Mouse (Mus musculus) heart, postnatal 0 days (tissue): Measurements from ENCODE around the gene Gm10273. TPM values are rescaled to one million over a fixed set of nuclear protein-coding genes. Genes with fewer than 3 reads are reported as not detected.
A peak's percentile ranks its signal among the peaks of the same experiment; 100 is the strongest.

Source experiments
- ATAC-seq: fragments of 200-750 bp; cut with Nextera tagmentation; 2 replicates; pipeline ENCODE4 v1.8.0; 2017; ENCODE audit warnings: low read depth, moderate number of reproducible peaks, moderate library complexity; ENCODE audit not compliant: insufficient read depth
- DNase-seq: peaks from one replicate; pipeline ENCODE4 v3.0.0-alpha.2; 2016; ENCODE audit warnings: low spot score
- H3K27ac ChIP-seq: fragments of 300-500 bp; sonication (generic); 2 replicates; pipeline ENCODE4 v1.5.1; 2014; ENCODE audit warnings: low read depth, mild to moderate bottlenecking
- H3K27me3 ChIP-seq: fragments of 300-500 bp; sonication (generic); 2 replicates; pipeline ENCODE4 v1.6.1; 2014; ENCODE audit warnings: low read length, mixed read lengths; ENCODE audit not compliant: control insufficient read depth, insufficient read depth
- H3K36me3 ChIP-seq: fragments of 300-500 bp; sonication (generic); replicated peaks from 2 replicates; pipeline ENCODE4 v1.6.1; 2014; ENCODE audit warnings: low read length, mixed read lengths; ENCODE audit not compliant: control insufficient read depth, insufficient read depth
- H3K4me1 ChIP-seq: fragments of 300-500 bp; sonication (generic); 2 replicates; pipeline ENCODE4 v1.6.1; 2014; ENCODE audit warnings: antibody characterized with exemption; ENCODE audit not compliant: control insufficient read depth, insufficient read depth
- H3K4me2 ChIP-seq: fragments of 300-500 bp; sonication (generic); 2 replicates; pipeline ENCODE4 v1.6.1; 2014; ENCODE audit warnings: low read depth, mild to moderate bottlenecking, low read length, moderate library complexity
- H3K4me3 ChIP-seq: fragments of 300-500 bp; sonication (generic); 2 replicates; pipeline ENCODE4 v1.5.1; 2014; ENCODE audit warnings: low read depth, low read length
- H3K9ac ChIP-seq: fragments of 300-500 bp; sonication (generic); replicated peaks from 2 replicates; pipeline ENCODE4 v1.6.1; 2014; ENCODE audit warnings: low read depth, low read length, mixed read lengths
- H3K9me3 ChIP-seq: fragments of 300-500 bp; sonication (generic); replicated peaks from 2 replicates; pipeline ENCODE4 v1.6.1; 2016; ENCODE audit warnings: low read length; ENCODE audit not compliant: control insufficient read depth
- CTCF ChIP-seq: IDR thresholded peaks from 2 replicates; pipeline ENCODE4 v1.5.1; 2016; ENCODE audit warnings: antibody characterized with exemption, control low read depth, low read depth
- EP300 ChIP-seq: IDR thresholded peaks from 2 replicates; pipeline ENCODE4 v1.6.1; 2016; ENCODE audit warnings: antibody characterized with exemption, low read depth
- WGBS: fragments of 180-500 bp; shearing (Covaris S2); extraction: QIAGEN DNeasy Blood & Tissue Kit; methylation state at CpG from one replicate; pipeline ENCODE4 v1.1.7; 2014; 5-methylcytosine and 5-hydroxymethylcytosine counted together
- polyA plus RNA-seq: library from polyadenylated mRNA; unstranded; fragments of >200 nt; fragmentation: Nextera tagmentation; extraction: Ambion mirVana; gene quantifications from 2 replicates; pipeline ENCODE4 v1.2.1, GENCODE M21; 2015
- total RNA-seq: library from RNA; depleted of rRNA; stranded (reverse); fragments of >200 nt; gene quantifications from 2 replicates; pipeline ENCODE4 v1.2.3, GENCODE M21; 2014; ENCODE audit warnings: low replicate concordance

Gene Gm10273
- total and polyA plus RNA-seq, 2 experiments from 2014 or later: 9.5 to 19.2 TPM

DNA sequence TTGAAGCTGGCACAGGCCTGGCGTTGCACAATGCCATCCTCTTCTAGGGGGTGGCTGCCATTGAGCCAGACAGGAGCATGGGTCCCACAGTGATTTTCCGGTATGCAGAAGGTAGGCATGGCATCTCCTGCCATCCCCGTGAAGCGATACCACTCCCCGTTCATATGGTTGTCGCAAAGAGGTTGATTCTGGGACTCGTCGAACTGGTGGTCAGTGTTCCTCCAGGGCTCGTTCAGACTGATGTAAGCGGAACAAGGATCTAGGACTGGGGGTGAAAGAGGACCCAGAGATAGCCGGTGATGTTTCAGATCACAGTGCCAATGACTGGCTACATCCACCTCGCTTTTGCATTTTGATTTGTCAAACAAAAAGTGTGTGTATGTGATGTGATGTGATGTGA is 43.2 kb downstream of the Gm10273 start:
- ATAC-seq (no peak), DNase-seq (no peak)
- Histone ChIP-seq H3K36me3 (no peaks in the 10 kb centered on the region), H3K4me3 (no peak overlapping the region), H3K27ac (no peak overlapping the region), H3K9me3 (no peaks in the 10 kb centered on the region), H3K27me3 (no peaks in the 10 kb centered on the region), H3K4me1 (peaks cover 28% of the 10 kb centered on the region), H3K4me2 (no peak overlapping the region), H3K9ac (no peak overlapping the region)
- TF ChIP-seq EP300 (no peak), CTCF (no peak)
- 93% methylated on average over 12 of the region's 12 CpGs for WGBS

DNA sequence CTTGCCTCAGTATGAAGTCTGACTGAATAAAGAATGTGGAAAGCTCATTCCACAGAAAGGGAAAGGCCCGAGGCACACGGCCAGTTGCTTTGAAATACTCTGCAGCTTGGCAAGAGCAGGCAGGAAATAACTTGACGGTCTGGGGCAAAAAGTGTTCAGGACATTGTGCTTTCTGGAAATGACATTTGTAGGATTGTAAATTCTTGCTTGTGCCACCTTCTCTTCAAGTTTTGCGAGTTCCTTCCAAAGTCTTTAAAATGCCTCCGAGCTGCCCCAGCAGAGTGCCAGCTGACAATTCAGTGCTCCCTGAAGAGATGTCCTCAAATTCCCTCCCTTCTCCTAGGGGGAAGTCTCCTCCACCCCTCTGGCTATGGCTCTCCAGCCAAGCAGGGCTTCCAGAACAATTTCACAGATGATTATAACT is 44.1 kb downstream of the Gm10273 start:
- Histone ChIP-seq H3K9ac (no peak overlapping the region), H3K36me3 (no peaks in the 10 kb centered on the region), H3K9me3 (no peaks in the 10 kb centered on the region), H3K4me3 (no peak overlapping the region), H3K27me3 (no peaks in the 10 kb centered on the region), H3K4me1 (peaks cover 33% of the 10 kb centered on the region), H3K4me2 (no peak overlapping the region), H3K27ac (peak overlapping the region; percentile 49)
- peak; percentile 43 for DNase-seq
- no peak for TF ChIP-seq CTCF
- TF ChIP-seq EP300: no peak
- 10% methylated on average over 5 of the region's 5 CpGs for WGBS
- ATAC-seq: peak; percentile 40; the same call in 1 of the 2 replicates

DNA sequence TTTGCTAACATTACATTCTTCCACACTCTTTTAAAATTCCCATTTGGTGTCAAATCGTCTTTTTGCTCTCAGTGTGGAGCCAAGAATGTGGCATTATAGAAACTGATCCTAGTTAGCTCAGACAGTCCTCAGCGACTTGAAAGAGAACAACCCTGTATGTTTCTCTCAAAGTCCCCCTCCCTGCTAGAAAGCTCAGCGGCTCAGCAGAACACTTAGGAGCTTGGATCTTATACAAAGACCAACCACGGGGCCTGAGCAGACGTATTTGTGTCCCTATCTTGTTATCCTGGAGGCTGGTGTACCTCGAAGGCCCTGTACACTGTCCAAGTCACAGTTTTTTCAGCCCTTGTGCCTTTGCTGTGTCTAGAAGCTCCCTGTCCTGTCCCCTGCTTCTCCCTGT is 44.7 kb downstream of the Gm10273 start:
- WGBS: 20% methylated on average over 6 of the region's 6 CpGs
- Histone ChIP-seq H3K27me3 (no peaks in the 10 kb centered on the region), H3K4me3 (no peak overlapping the region), H3K9me3 (no peaks in the 10 kb centered on the region), H3K4me1 (peaks cover 33% of the 10 kb centered on the region), H3K36me3 (no peaks in the 10 kb centered on the region), H3K27ac (peak overlapping the region; percentile 16), H3K4me2 (no peak overlapping the region), H3K9ac (no peak overlapping the region)
- DNase-seq (no peak), ATAC-seq (no peak)
- TF ChIP-seq CTCF (no peak), EP300 (no peak)

DNA sequence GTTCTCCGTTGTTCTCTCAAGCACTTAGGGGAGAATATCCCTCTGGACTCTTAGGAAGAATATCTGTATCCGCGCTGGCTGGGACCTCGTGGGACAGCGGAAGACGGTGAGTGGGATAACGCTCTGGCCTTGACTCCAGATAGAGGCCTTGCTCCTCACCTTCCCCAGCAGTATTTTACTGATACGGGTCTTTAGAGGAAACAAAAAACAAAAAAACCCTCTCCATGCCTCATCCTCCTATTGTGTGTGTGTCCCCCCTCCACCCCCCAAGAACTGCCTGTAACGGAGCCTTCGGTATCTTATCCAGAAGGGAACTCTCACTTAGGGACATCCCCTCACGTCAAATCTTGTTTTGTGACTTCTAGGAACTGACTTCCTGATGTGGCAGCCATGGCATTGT is 46.3 kb downstream of the Gm10273 start, which contains the start of gene Oit3:
Oit3 (minus strand) TSS at position 44 of the 400 bp plus-strand sequence.
- H3K9me3 ChIP-seq: no peaks in the 10 kb centered on the region
- no peaks in the 10 kb centered on the region for H3K27me3 ChIP-seq
- peaks cover 36% of the 10 kb centered on the region for H3K4me1 ChIP-seq
- DNase-seq (no peak), ATAC-seq (no peak)
- WGBS: 58% methylated on average over 11 of the region's 11 CpGs
- no peak within 1 kb of the TSS for H3K4me3 ChIP-seq
- H3K27ac ChIP-seq: 0 out of 2 replicates have a peak within 1 kb of the TSS, but pooled peaks have one; percentile 16
- H3K36me3 ChIP-seq: no peaks in the 10 kb centered on the region
- no peak within 1 kb of the TSS for H3K4me2 ChIP-seq
- H3K9ac ChIP-seq: no peak within 1 kb of the TSS
- TF ChIP-seq CTCF (no peak), EP300 (no peak)

DNA sequence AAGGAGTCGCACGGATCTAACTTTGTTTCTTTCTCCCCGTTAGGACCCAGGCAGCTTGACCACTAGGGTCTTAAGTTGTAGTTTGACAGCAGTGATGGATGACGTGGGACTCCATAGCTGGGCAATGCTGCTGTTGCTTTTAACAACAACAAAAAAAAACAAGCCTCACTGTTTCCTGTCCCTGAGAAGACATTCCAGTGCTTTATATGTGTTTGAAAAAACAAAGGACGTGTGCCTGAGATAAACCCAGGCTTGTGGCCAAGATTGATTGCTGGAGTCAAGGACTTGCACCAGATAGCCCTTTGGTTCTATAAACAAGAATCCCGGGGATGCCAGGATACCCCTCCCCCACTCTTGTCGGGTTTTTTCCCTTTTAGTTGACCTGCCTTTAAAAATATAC is 47.8 kb downstream of the Gm10273 start:
- 0 out of 2 replicates have a peak overlapping the region, but pooled peaks have one; percentile 8 for H3K4me2 ChIP-seq
- H3K36me3 ChIP-seq: no peaks in the 10 kb centered on the region
- no peak overlapping the region for H3K27ac ChIP-seq
- peaks cover 36% of the 10 kb centered on the region for H3K4me1 ChIP-seq
- H3K9ac ChIP-seq: no peak overlapping the region
- H3K9me3 ChIP-seq: no peaks in the 10 kb centered on the region
- peak; percentile 48; the same call in 1 of the 2 replicates for TF ChIP-seq EP300
- TF ChIP-seq CTCF: no peak
- 7% methylated on average over 7 of the region's 7 CpGs for WGBS
- H3K4me3 ChIP-seq: no peak overlapping the region
- DNase-seq (peak; percentile 57), ATAC-seq (peak; percentile 50; the same call in 1 of the 2 replicates)
- H3K27me3 ChIP-seq: no peaks in the 10 kb centered on the region

DNA sequence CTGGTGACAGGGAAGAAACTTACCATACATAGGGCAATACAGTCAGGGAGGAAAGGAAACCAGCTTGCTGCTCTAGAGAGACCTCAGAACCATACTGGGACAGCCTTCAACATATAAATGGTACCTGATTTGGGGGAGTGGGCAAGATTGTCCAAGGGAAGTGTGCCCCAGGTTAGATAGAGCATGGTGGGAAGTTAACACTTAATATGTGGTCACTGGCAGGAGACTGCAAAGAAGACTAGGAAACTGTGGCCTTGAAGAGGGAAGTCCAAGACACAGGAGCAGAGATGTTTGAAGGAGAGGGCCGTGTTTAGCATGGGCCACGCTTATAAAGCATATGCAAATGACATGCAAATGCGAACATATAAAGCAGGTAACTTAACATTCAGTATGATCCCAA is 48.7 kb downstream of the Gm10273 start:
- DNase-seq (no peak), ATAC-seq (no peak)
- Histone ChIP-seq H3K9me3 (no peaks in the 10 kb centered on the region), H3K4me2 (no peak overlapping the region), H3K36me3 (no peaks in the 10 kb centered on the region), H3K9ac (no peak overlapping the region), H3K27me3 (no peaks in the 10 kb centered on the region), H3K4me3 (no peak overlapping the region), H3K27ac (no peak overlapping the region), H3K4me1 (peaks cover 34% of the 10 kb centered on the region)
- 86% methylated on average over 3 of the region's 3 CpGs for WGBS
- TF ChIP-seq EP300: no peak
- no peak for TF ChIP-seq CTCF
